Mouse (Mus musculus): ENCODE measurements around the gene Klc3.

DNA sequence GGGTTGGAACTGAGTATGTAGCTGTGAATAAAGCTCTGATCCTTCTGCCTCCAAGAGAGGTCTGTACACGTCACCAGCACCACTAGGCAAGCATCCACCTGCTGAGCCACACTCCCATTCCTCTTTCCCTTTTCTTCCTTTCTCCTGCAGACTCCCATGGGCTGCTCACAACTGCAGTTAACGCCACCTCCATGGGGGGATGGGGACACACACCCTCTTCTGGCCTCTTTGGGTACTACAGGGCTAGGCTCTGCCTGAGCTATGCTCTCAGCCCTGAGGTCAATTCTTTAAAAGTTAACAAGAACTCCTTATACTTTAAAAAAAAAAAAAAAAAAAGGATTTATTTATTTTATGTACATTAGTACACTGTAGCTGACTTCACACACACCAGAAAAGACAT is 28.6 kb upstream of the Klc3 start:
- TF ChIP-seq POLR2A (IDR thresholded peaks at IDR 0.05; ENCODE audit: low read depth, low read length) (no peak), CTCF (IDR thresholded peaks at IDR 0.05; ENCODE audit: extremely low read depth, insufficient read depth, insufficient read length, insufficient replicate concordance) (no peak)
